Mouse (Mus musculus) bone marrow macrophage, adult 2 months (primary cell): Measurements from ENCODE around the gene Pi4ka.
A peak's percentile ranks its signal among the peaks of the same experiment; 100 is the strongest.

Experiments used
- CTCF ChIP-seq: IDR thresholded peaks from 2 replicates; pipeline ENCODE4 v1.5.1; 2012; ENCODE audit warnings: low read depth, mild to moderate bottlenecking, low read length, moderate library complexity
- POLR2A ChIP-seq: IDR thresholded peaks from 2 replicates; pipeline ENCODE4 v1.6.1; 2012; ENCODE audit warnings: mild to moderate bottlenecking, low read depth, low read length, borderline replicate concordance

DNA sequence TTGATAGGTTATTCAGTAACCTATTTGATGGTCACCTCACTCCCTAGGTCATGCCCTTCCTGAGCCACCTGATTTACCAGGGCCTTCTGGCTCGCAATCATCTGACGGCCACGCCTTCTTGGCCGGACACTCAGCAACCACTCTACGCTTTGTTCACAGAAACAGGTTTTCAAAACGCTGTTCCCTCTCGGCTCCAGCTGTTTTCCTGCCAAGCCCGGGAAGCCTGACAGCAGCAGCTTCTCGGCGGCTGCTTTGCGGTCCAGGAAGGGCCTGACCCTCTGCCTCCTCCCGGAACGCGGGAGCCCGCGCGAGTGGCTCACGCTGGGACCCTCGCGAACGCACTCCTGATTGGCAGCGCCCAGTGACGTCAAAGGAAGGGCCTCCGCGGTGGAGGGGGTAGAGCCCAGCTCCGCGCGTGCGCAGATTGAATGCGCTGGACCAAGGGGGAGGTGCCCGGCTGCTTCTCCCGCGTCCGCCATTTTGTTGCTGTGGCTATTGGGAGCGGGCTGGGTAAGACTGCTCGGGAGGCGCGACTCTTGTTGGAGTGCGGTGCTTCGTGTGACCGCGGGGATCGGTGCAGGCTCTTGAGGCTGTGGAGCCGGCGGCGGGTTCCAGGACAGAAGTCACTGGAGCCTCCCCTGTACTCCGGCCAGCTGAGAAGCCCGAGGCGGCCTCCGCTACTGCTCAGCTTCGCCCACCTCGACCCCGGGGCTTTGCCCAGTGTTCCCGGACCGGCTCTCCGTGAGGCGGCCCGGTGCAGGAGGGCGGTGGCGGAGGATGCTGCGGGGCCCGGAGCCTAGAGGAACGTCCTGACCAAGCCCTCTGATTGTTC lies 45.6 kb upstream of the Pi4ka start, which contains the start of gene Crkl:
- peak; percentile 91 for TF ChIP-seq POLR2A
- no peak for TF ChIP-seq CTCF
